Mouse (Mus musculus): ENCODE data around the gene Filip1. TPM values are rescaled to one million over a fixed set of nuclear protein-coding genes. Genes with fewer than 3 reads are reported as not detected.

Filip1 gene
- under 1 TPM in 1 of 2 experiments, not detected in 1; 0.15 TPM for total RNA-seq (2023)

GRCm38 (mm10) chr9:80012751-80013150, at the start of gene Filip1:
Gene Filip1, minus strand, starts transcription at chr9:80012851.

GRCm38 (mm10) chr9:79792841-79793835, 219.5 kb downstream of the Filip1 start, which contains the start of gene Tmem30a:
Gene Tmem30a, minus strand, starts transcription at chr9:79793507.

Other genes starting within 250 kb of the Filip1 start
- 10 to 100 TPM; 51.5 to 62.5 TPM for gene Tmem30a, start 219.3 kb downstream of the Filip1 start, total RNA-seq (2023)
- 100 to 1,000 TPM in 1 of 2 experiments, 10 to 100 TPM in 1; 72.2 to 102 TPM for gene Senp6, start 54.1 kb upstream of the Filip1 start, total RNA-seq (2023)
- gene Myo6, start 152.2 kb upstream of the Filip1 start, total RNA-seq (2023): 1 to 10 TPM; 2.0 to 2.1 TPM

Measured in neutrophil, adult 83 days (primary cell).